Mouse (Mus musculus) G1E (cell line): Measurements from ENCODE around the gene Serpina3b.

Experiments
- CTCF ChIP-seq: IDR thresholded peaks from 2 replicates; pipeline ENCODE4 v1.5.1; 2012; ENCODE audit warnings: low read depth, low read length, inconsistent platforms, mixed read lengths
- GATA1 ChIP-seq: IDR thresholded peaks from 2 replicates; pipeline ENCODE4 v1.6.1; 2012; ENCODE audit warnings: borderline replicate concordance, low read length, inconsistent platforms, mixed read lengths
- GATA2 ChIP-seq: IDR thresholded peaks from 2 replicates; pipeline ENCODE4 v1.6.1; 2012; ENCODE audit warnings: low read depth, low read length, inconsistent platforms, borderline replicate concordance
- TAL1 ChIP-seq: conservative IDR thresholded peaks from 2 replicates; pipeline ENCODE4 v1.6.1; 2012; ENCODE audit warnings: low read depth, low read length, inconsistent platforms, mixed read lengths

- TF ChIP-seq CTCF: no peak
- no peak for TF ChIP-seq GATA1
- TF ChIP-seq TAL1: no peak
- no peak for TF ChIP-seq GATA2
These were observed 57.2 kb downstream of the Serpina3b start for GRCm38 (mm10) chr12:104185046-104185445.
